Comparison of ENCODE assay signal across 8 mouse cellular contexts in genomic region chr6:28831011-28831853, GRCm38 (mm10). TPM values are rescaled to one million over a fixed set of nuclear protein-coding genes. Genes with fewer than 3 reads are reported as not detected.
DNase-seq lines count a peak whose midpoint lies in the region; ATAC-seq and TF ChIP-seq lines count a peak whose summit lies in the region.

Gene Lrrc4, minus strand, starts transcription at chr6:28831747.

- peaks cover 19% of the 10 kb centered on the region for H3K27me3 ChIP-seq in heart, embryonic 15.5 days
- H3K27me3 ChIP-seq in forebrain, embryonic 11.5 days (ENCODE audit: control insufficient read depth, insufficient read depth, low read length): no peaks in the 10 kb centered on the region; the same call in 1 of the 2 replicates
- H3K27me3 ChIP-seq in limb, embryonic 10.5 days (ENCODE audit: low read depth, poor library complexity, severe bottlenecking): peaks cover 70% of the 10 kb centered on the region
- H3K27me3 ChIP-seq in stomach, embryonic 15.5 days (replicated peaks): peaks cover 8% of the 10 kb centered on the region

- in situ Hi-C loops in ES-E14 (cut with MboI; ENCODE audit: low sequenced_read_pairs in 2 of 2, unreplicated experiment in 2 of 2): no loop called here

- peaks cover 22% of the 10 kb centered on the region for H3K4me1 ChIP-seq in heart, embryonic 15.5 days (replicated peaks)
- H3K4me1 ChIP-seq in ES-E14 (ENCODE audit: control insufficient read depth in 2 of 2, insufficient read depth in 2 of 2, low read length in 2 of 2, poor library complexity in 1 of 2): peaks cover 0 to 8% of the 10 kb centered on the region in 2 experiments; a peak in 2 of 4 replicates
- H3K4me1 ChIP-seq in forebrain, embryonic 11.5 days (replicated peaks; ENCODE audit: control insufficient read depth, insufficient read depth, low read length): peaks cover 23% of the 10 kb centered on the region
- peaks cover 30% of the 10 kb centered on the region for H3K4me1 ChIP-seq in limb, embryonic 10.5 days
- peaks cover 25% of the 10 kb centered on the region for H3K4me1 ChIP-seq in stomach, embryonic 15.5 days

- no peaks in the 10 kb centered on the region for H3K9me3 ChIP-seq in heart, embryonic 15.5 days (replicated peaks)
- no peaks in the 10 kb centered on the region for H3K9me3 ChIP-seq in ES-E14 (ENCODE audit: control insufficient read depth, insufficient read depth, low read depth, low read length)
- no peaks in the 10 kb centered on the region for H3K9me3 ChIP-seq in forebrain, embryonic 11.5 days (ENCODE audit: control insufficient read depth, low read length)
- no peaks in the 10 kb centered on the region for H3K9me3 ChIP-seq in limb, embryonic 10.5 days (replicated peaks)
- H3K9me3 ChIP-seq in stomach, embryonic 15.5 days: no peaks in the 10 kb centered on the region

- H3K4me2 ChIP-seq in heart, embryonic 15.5 days: peak within 1 kb of the TSS; percentile 99
- H3K4me2 ChIP-seq in forebrain, embryonic 11.5 days (ENCODE audit: low read depth, low read length, severe bottlenecking): peak within 1 kb of the TSS; percentile 97
- peak within 1 kb of the TSS; percentile 100 for H3K4me2 ChIP-seq in stomach, embryonic 15.5 days

- peak within 1 kb of the TSS; percentile 65 for H3K4me3 ChIP-seq in heart, embryonic 15.5 days
- H3K4me3 ChIP-seq in ES-E14 (ENCODE audit: insufficient read depth in 1 of 2, low read depth in 1 of 2, low read length in 2 of 2, poor library complexity in 1 of 2, severe bottlenecking in 1 of 2): peak within 1 kb of the TSS; percentile 84 to 86
- H3K4me3 ChIP-seq in forebrain, embryonic 11.5 days (ENCODE audit: low read depth, low read length): peak within 1 kb of the TSS; percentile 81
- H3K4me3 ChIP-seq in limb, embryonic 10.5 days: peak within 1 kb of the TSS; percentile 72
- peak within 1 kb of the TSS; percentile 58 for H3K4me3 ChIP-seq in stomach, embryonic 15.5 days (replicated peaks)

- no peak for ATAC-seq in heart, embryonic 15.5 days (replicated peaks; ENCODE audit: insufficient number of reproducible peaks, insufficient read depth, low FRiP score, low read depth)
- no peak for ATAC-seq in forebrain, embryonic 11.5 days (replicated peaks; ENCODE audit: low FRiP score)
- no peak for ATAC-seq in stomach, embryonic 15.5 days (ENCODE audit: insufficient read depth, low FRiP score, low read depth)

- WGBS in heart, embryonic 15.5 days: 44% methylated on average over 27 of the region's 27 CpGs
- WGBS in forebrain, embryonic 11.5 days: 17% methylated on average over 27 of the region's 27 CpGs
- 20% methylated on average over 27 of the region's 27 CpGs for WGBS in limb, embryonic 10.5 days
- WGBS in stomach, embryonic 15.5 days: 49% methylated on average over 27 of the region's 27 CpGs

- DNase-seq in heart, adult 18-20 months: no peak
- no peak for DNase-seq in ES-E14 (ENCODE audit: low read depth, low spot score)
- DNase-seq in forebrain, embryonic 11.5 days (ENCODE audit: low spot score): no peak
- DNase-seq in limb, embryonic 10.5 days (ENCODE audit: low spot score): peak; percentile 40
- DNase-seq in frontal cortex, postnatal 10 days (ENCODE audit: low spot score in 2 of 2): no peak
- DNase-seq in thymus, postnatal 14 days: no peak

- H3K9ac ChIP-seq in heart, embryonic 15.5 days: peak within 1 kb of the TSS; percentile 74
- peak within 1 kb of the TSS; percentile 66 for H3K9ac ChIP-seq in ES-E14 (ENCODE audit: insufficient read depth, low read depth, low read length, poor library complexity, severe bottlenecking)
- peak within 1 kb of the TSS; percentile 92 for H3K9ac ChIP-seq in forebrain, embryonic 11.5 days (ENCODE audit: low read length)
- H3K9ac ChIP-seq in stomach, embryonic 15.5 days: peak within 1 kb of the TSS; percentile 39; the same call in 1 of the 2 replicates

- no peak within 1 kb of the TSS for H3K27ac ChIP-seq in heart, embryonic 15.5 days
- H3K27ac ChIP-seq in ES-E14 (ENCODE audit: insufficient read depth, low read depth, low read length, poor library complexity, severe bottlenecking): no peak within 1 kb of the TSS
- peak within 1 kb of the TSS; percentile 70 for H3K27ac ChIP-seq in forebrain, embryonic 11.5 days (ENCODE audit: low read depth, low read length)
- peak within 1 kb of the TSS; percentile 72 for H3K27ac ChIP-seq in limb, embryonic 10.5 days
- no peak within 1 kb of the TSS for H3K27ac ChIP-seq in stomach, embryonic 15.5 days

- H3K36me3 ChIP-seq in heart, embryonic 15.5 days: no peaks in the 10 kb centered on the region
- no peaks in the 10 kb centered on the region; the same call in 1 of the 2 replicates for H3K36me3 ChIP-seq in ES-E14 (ENCODE audit: control insufficient read depth, insufficient read depth, low read length, poor library complexity, severe bottlenecking)
- no peaks in the 10 kb centered on the region for H3K36me3 ChIP-seq in forebrain, embryonic 11.5 days (ENCODE audit: control insufficient read depth, insufficient read depth, low read length)
- peaks cover 9% of the 10 kb centered on the region for H3K36me3 ChIP-seq in limb, embryonic 10.5 days
- H3K36me3 ChIP-seq in stomach, embryonic 15.5 days: no peaks in the 10 kb centered on the region

TF ChIP-seq in ES-E14, 5 proteins besides CTCF, POLR2A, EP300 and RAD21:
- no peak for TF ChIP-seq MAFK (IDR thresholded peaks at IDR 0.05; ENCODE audit: insufficient read depth, low read depth, low read length)
- TF ChIP-seq ZNF384 (IDR thresholded peaks at IDR 0.05; ENCODE audit: low read depth, low read length): no peak
- TF ChIP-seq ZC3H11A (IDR thresholded peaks at IDR 0.05; ENCODE audit: borderline replicate concordance, low read depth, low read length): no peak
- TF ChIP-seq HCFC1 (IDR thresholded peaks at IDR 0.05; ENCODE audit: borderline replicate concordance, insufficient read depth, low read length): no peak
- no peak for TF ChIP-seq CHD2 (IDR thresholded peaks at IDR 0.05; ENCODE audit: low read depth, low read length)
TF ChIP-seq in ES-E14: peak in this region for 0.

RNA-seq across cellular contexts. Expression of gene Lrrc4, which starts in this region (rescaled TPM):
- polyA plus RNA-seq in heart, embryonic 15.5 days (2015; fragmentation: Nextera tagmentation; extraction: Ambion mirVana): 0.30 and 0.51 TPM in 2 replicates
- total RNA-seq in heart, adult 18-20 months (2021): under 1 TPM; 0.54 to 0.65 TPM
- total RNA-seq in ES-E14 (2012; rRNA removed): 0.85 and 1.2 TPM in 2 replicates
- polyA plus RNA-seq in forebrain, embryonic 11.5 days (2014; fragmentation: Nextera tagmentation; extraction: Ambion mirVana): 3.6 and 3.7 TPM in 2 replicates
- polyA plus RNA-seq in limb, embryonic 10.5 days (2016; fragmentation: Nextera tagmentation; extraction: Ambion mirVana): 0.16 and 0.36 TPM in 2 replicates
- polyA plus RNA-seq in stomach, embryonic 15.5 days (2015; fragmentation: Nextera tagmentation; extraction: Ambion mirVana): 0.41 and 0.70 TPM in 2 replicates

Comparison
In these comparisons a context has a peak if more than half of its experiments do, and no peak if none do; other contexts are left out.
1. Peak in DNase-seq, H3K4me3 ChIP-seq and H3K27ac ChIP-seq in limb, embryonic 10.5 days; RNA of the gene not detected or under 1 TPM.
2. H3K9ac ChIP-seq: peak in every context shown above with its lines; median percentile 92 in forebrain, embryonic 11.5 days; 74 in heart, embryonic 15.5 days; 66 in ES-E14; 39 in stomach, embryonic 15.5 days.